Mouse (Mus musculus) liver, embryonic 16.5 days (tissue): ENCODE data around the gene Carmil2. TPM values are rescaled to one million over a fixed set of nuclear protein-coding genes. Genes with fewer than 3 reads are reported as not detected.

Experiments
- ATAC-seq: fragments of 200-750 bp; cut with Nextera tagmentation; 2 replicates; pipeline ENCODE4 v1.8.0; 2017; ENCODE audit warnings: low read depth, mild to moderate bottlenecking, moderate number of reproducible peaks, moderate library complexity
- H3K27ac ChIP-seq: fragments of 300-500 bp; sonication (generic); 2 replicates; pipeline ENCODE4 v1.5.1; 2014; ENCODE audit warnings: mild to moderate bottlenecking, low read length
- H3K27me3 ChIP-seq: fragments of 300-500 bp; sonication (generic); 2 replicates; pipeline ENCODE4 v1.6.1; 2014; ENCODE audit warnings: low read depth, low read length, mixed read lengths; ENCODE audit not compliant: control insufficient read depth, insufficient read depth
- H3K36me3 ChIP-seq: fragments of 300-500 bp; sonication (generic); 2 replicates; pipeline ENCODE4 v1.6.1; 2014; ENCODE audit warnings: mild to moderate bottlenecking; ENCODE audit not compliant: control insufficient read depth, insufficient read depth
- H3K4me1 ChIP-seq: fragments of 300-500 bp; sonication (generic); 2 replicates; pipeline ENCODE4 v1.6.1; 2014; ENCODE audit warnings: low read depth, low read length, mixed read lengths; ENCODE audit not compliant: control insufficient read depth
- H3K4me2 ChIP-seq: fragments of 300-500 bp; sonication (generic); 2 replicates; pipeline ENCODE4 v1.6.1; 2014; ENCODE audit warnings: low read depth, low read length, mixed read lengths
- H3K4me3 ChIP-seq: fragments of 300-500 bp; sonication (generic); 2 replicates; pipeline ENCODE4 v1.5.1; 2014; ENCODE audit warnings: low read depth, mild to moderate bottlenecking, low read length
- H3K9ac ChIP-seq: fragments of 300-500 bp; sonication (generic); 2 replicates; pipeline ENCODE4 v1.6.1; 2014; ENCODE audit warnings: low read depth, low read length
- H3K9me3 ChIP-seq: fragments of 300-500 bp; sonication (generic); replicated peaks from 2 replicates; pipeline ENCODE4 v1.6.1; 2016; ENCODE audit warnings: low read length; ENCODE audit not compliant: control insufficient read depth
- WGBS: fragments of 180-500 bp; shearing (Covaris S2); extraction: QIAGEN DNeasy Blood & Tissue Kit; methylation state at CpG from one replicate; pipeline ENCODE4 v1.1.7; 2014; ENCODE audit not compliant: insufficient replicate concordance; 5-methylcytosine and 5-hydroxymethylcytosine counted together
- polyA plus RNA-seq: library from polyadenylated mRNA; unstranded; fragments of >200 nt; fragmentation: Nextera tagmentation; extraction: Ambion mirVana; gene quantifications from 2 replicates; pipeline ENCODE4 v1.2.1, GENCODE M21; 2015

Carmil2 gene
- 0.33 and 0.40 TPM in 2 replicates for polyA plus RNA-seq

DNA sequence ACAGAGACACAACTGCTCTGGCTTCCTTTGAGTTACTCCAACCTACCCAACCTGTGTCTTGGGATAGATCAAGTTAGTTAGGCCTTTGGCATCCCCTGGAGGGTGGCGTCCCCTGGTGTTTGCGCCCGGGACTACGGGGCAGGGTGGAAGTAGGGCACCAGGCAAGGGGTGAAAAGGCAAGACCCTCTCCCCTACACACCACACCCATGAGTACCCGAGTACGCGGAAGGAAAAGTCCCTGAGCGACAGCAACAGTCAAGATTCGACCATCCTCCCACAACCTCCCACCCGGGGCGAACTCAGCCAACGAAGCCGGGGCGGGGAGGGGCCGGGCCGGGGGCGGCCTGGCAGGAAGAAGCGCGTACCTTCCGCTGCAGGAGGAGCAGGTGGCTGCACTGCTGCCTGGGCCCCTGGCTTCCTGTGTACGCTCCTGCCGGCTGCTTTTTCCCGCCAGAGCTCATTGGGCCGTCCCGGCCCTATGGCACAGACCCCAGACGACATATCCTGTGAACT is at the start of gene Carmil2:
Gene Carmil2, plus strand, starts transcription at position 479 of the 513 bp plus-strand sequence.
- Histone ChIP-seq H3K9me3 (no peaks in the 10 kb centered on the region), H3K27me3 (no peaks in the 10 kb centered on the region), H3K27ac (no peak within 1 kb of the TSS), H3K4me2 (peak within 1 kb of the TSS; percentile 34), H3K4me1 (no peaks in the 10 kb centered on the region; the same call in 1 of the 2 replicates), H3K36me3 (peaks cover 27% of the 10 kb centered on the region), H3K4me3 (peak within 1 kb of the TSS; percentile 16), H3K9ac (no peak within 1 kb of the TSS)
- 3% methylated on average over 26 of the region's 26 CpGs for WGBS
- ATAC-seq = peak; percentile 30

DNA sequence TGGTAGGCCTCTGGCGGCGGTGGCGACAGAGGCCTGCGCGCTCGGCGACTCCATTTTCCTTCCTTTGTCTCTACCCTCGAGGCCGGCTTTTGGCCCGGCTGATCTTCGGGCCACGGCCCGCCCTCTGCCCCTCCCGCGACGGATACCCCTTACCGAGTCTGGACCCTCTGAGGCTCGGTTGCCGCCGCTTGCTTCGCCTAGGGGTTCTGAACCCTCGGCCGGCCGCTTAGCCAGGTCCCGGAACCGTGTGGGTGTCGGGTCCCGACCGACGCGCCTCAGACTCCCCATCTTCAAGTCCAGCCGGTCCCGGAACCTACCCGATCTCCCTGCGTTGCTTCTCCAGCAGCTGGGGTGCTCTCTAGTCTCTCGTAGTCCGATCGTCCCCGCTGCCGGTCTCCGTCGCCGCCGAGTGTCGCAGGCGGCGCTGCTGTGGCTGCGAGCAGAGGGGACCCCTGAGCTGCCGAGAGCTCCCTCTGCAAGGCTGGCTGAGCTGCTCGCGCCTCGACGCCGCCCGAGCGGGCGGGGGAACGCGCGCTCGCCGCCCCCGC is 49.0 kb upstream of the Carmil2 start, which contains the start of gene Agrp:
Gene Agrp, minus strand, starts transcription at position 431 of the 548 bp plus-strand sequence.
- Histone ChIP-seq H3K36me3 (no peaks in the 10 kb centered on the region), H3K4me2 (peak within 1 kb of the TSS; percentile 98), H3K27ac (peak within 1 kb of the TSS; percentile 100), H3K4me3 (peak within 1 kb of the TSS; percentile 99), H3K9me3 (no peaks in the 10 kb centered on the region), H3K9ac (peak within 1 kb of the TSS; percentile 100), H3K27me3 (no peaks in the 10 kb centered on the region), H3K4me1 (peaks cover 22% of the 10 kb centered on the region)
- under 1% methylated on average over 63 of the region's 63 CpGs for WGBS
- peak; percentile 19 for ATAC-seq

DNA sequence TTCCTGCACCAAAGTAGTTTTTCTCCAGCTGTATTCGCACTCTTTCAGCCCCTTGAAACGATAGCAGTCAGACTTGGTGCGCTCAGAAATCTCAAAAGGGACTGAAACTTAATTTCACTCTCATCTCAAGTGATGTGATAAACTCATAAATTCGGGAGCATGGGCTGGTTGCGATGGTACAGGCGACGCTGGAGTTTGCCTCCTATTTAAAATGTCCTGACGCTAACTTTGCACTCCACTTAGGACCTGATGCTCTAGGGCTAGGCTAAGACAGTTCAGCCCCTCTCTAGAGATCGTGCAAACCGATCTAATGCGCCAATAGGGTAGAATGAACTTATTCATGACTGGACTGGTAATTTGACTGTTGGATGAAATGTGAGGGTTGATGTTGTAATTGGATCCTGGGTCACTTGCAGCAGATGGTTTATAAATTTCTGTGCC is 48.5 kb upstream of the Carmil2 start:
- H3K27ac ChIP-seq = peak overlapping the region; percentile 100
- ATAC-seq = no peak
- H3K4me2 ChIP-seq = peak overlapping the region; percentile 84
- H3K4me1 ChIP-seq = peaks cover 22% of the 10 kb centered on the region
- no peaks in the 10 kb centered on the region for H3K9me3 ChIP-seq
- no peaks in the 10 kb centered on the region for H3K36me3 ChIP-seq
- WGBS = under 1% methylated on average over 11 of the region's 11 CpGs
- no peaks in the 10 kb centered on the region for H3K27me3 ChIP-seq
- H3K9ac ChIP-seq = peak overlapping the region; percentile 100
- peak overlapping the region; percentile 99 for H3K4me3 ChIP-seq

DNA sequence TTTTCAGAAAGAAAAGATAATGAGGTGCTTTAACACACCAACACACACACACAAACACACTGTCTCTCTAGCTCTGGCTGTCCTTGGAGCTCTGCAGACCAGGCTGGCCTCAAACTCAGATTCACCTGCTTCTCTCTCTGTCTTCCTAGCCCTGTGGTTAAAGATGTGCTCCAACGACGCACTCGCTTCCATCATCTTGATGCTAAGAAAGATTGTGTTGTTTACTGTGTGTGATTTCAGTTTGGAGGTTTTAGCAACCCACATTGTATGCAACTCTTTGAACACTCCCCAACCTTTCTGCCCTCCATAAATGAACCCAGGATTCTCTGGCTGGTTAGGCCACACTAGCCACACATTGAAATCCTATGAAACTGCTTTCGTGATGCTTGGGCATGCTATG is 47.6 kb upstream of the Carmil2 start:
- Histone ChIP-seq H3K36me3 (peaks cover 2% of the 10 kb centered on the region), H3K27me3 (no peaks in the 10 kb centered on the region), H3K9ac (peak overlapping the region; percentile 100), H3K4me1 (peaks cover 22% of the 10 kb centered on the region), H3K4me2 (peak overlapping the region; percentile 84), H3K9me3 (no peaks in the 10 kb centered on the region), H3K27ac (no peak overlapping the region), H3K4me3 (peak overlapping the region; percentile 99)
- 65% methylated on average over 4 of the region's 4 CpGs for WGBS
- no peak for ATAC-seq

DNA sequence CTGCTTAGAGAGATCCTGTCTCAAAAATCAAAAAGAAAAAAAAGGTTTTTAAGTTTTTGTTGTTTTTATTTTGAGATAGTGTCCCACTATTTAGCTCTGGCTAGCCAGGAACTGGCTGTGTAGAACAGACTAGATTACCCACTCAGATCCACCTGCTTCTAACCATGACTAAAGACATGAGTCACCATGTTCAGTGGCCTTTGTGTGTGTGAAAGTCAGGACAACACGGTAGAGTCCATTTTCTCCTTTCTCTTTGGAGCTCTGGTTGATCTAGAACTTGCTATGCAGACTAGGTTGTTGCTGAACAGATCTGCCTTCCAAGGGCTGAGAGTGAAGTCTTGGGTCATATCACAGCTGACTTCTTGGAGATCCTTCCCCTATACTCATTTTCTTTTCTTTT is 46.2 kb upstream of the Carmil2 start:
- no peak overlapping the region for H3K4me3 ChIP-seq
- H3K9ac ChIP-seq = no peak overlapping the region
- H3K4me2 ChIP-seq = no peak overlapping the region
- WGBS = 69% methylated on average over 1 of the region's 1 CpGs
- peaks cover 22% of the 10 kb centered on the region for H3K4me1 ChIP-seq
- no peak for ATAC-seq
- no peak overlapping the region for H3K27ac ChIP-seq
- H3K36me3 ChIP-seq = peaks cover 5% of the 10 kb centered on the region
- no peaks in the 10 kb centered on the region for H3K9me3 ChIP-seq
- H3K27me3 ChIP-seq = no peaks in the 10 kb centered on the region

DNA sequence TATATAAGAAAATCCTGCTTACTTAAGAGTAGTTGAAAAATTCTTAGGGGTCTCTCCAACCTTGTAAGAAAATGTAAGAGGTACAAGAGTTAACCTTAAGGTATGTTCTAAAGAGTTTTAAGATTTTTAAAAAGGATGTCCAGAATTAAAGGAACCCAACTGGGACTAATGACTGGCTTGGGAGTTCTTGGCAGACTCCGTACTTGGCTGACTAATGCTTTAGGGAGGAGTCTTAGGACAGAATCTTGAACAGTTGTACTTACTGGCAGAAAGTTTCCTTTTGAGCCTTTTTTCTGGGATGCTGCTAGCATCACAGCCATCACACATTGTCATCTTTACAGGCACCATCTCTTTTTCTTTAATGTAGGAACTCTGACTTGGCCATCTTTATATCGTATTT is 45.6 kb upstream of the Carmil2 start:
- no peak for ATAC-seq
- 85% methylated on average over 2 of the region's 2 CpGs for WGBS

DNA sequence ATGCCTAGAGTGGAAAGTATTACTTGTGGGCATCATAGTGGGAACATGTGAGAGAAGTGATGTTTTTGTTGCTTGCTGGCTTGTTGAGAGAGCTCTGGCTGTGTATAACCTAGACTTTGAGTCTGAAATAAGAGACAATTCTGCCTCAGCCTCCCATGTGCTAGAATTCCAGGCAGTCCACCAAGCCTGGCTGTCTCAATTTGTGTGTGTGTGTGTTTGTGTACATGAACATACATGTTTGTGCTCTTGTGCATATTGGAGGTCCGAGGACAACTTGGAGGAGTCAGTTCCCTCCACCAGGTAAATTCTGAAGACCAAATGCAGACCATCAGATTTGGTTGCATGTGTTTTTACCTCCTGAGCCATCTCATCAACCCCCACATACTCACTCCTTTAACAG is 40.9 kb upstream of the Carmil2 start:
- Histone ChIP-seq H3K27me3 (no peaks in the 10 kb centered on the region), H3K9ac (no peak overlapping the region), H3K4me1 (no peaks in the 10 kb centered on the region; the same call in 1 of the 2 replicates), H3K4me3 (no peak overlapping the region), H3K27ac (no peak overlapping the region), H3K36me3 (peaks cover 20% of the 10 kb centered on the region), H3K9me3 (no peaks in the 10 kb centered on the region), H3K4me2 (no peak overlapping the region)
- no peak for ATAC-seq
- WGBS = 80% methylated on average over 1 of the region's 1 CpGs

More for the DNA sequence above, 45.6 kb upstream of the Carmil2 start:
- no peaks in the 10 kb centered on the region for H3K9me3 ChIP-seq
- no peaks in the 10 kb centered on the region for H3K27me3 ChIP-seq
- H3K27ac ChIP-seq = no peak overlapping the region
- peaks cover 19% of the 10 kb centered on the region for H3K4me1 ChIP-seq
- H3K36me3 ChIP-seq = peaks cover 6% of the 10 kb centered on the region
- no peak overlapping the region for H3K9ac ChIP-seq
- H3K4me2 ChIP-seq = no peak overlapping the region
- H3K4me3 ChIP-seq = no peak overlapping the region

DNA sequence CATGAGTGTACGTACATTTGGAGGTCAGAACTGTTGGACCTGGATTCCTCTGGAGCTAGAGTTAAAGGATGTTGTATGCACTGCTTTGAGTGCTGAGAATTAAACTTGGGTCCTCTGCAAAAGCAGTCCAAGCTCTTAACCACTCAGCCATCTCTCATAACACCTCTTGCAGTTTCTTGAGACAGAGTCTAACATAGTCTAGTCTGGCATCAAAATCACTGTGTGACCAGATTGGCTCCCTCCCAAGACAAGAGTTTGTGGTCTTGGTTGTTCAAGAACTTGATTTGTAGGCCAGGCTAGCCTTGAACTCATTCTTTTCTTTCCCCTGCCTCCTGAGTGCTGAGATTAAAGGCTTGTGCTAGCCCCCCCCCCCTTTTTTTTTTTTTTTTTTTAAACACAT is 37.1 kb upstream of the Carmil2 start:
- Histone ChIP-seq H3K9ac (no peak overlapping the region), H3K27ac (no peak overlapping the region), H3K27me3 (no peaks in the 10 kb centered on the region), H3K36me3 (peaks cover 29% of the 10 kb centered on the region), H3K4me2 (no peak overlapping the region), H3K4me3 (no peak overlapping the region), H3K9me3 (no peaks in the 10 kb centered on the region), H3K4me1 (no peaks in the 10 kb centered on the region; the same call in none of the 2 replicates)
- 93% methylated on average over 1 of the region's 1 CpGs for WGBS
- ATAC-seq = no peak

DNA sequence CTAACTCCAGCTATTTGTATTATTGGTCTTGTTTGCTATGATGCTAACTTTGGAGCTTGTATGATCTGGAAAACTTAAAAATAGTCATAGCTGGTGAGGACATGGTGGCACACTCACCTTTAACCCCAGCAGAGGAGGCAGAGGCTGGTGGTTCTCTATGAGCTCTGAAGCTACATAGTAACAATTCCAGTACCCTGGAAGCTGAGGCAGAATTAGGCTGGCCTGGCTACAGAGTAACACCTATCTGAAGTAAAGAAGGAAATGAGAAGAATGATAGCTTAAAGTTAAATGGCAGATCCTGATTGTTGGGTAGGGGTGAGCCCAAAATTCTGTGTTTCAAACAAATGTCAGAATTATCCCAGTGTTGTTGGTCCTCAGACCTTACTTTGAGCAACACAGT is 28.4 kb upstream of the Carmil2 start:
- Histone ChIP-seq H3K36me3 (peaks cover 11% of the 10 kb centered on the region), H3K4me1 (no peaks in the 10 kb centered on the region), H3K9ac (no peak overlapping the region), H3K9me3 (no peaks in the 10 kb centered on the region), H3K4me3 (no peak overlapping the region), H3K4me2 (no peak overlapping the region), H3K27ac (no peak overlapping the region), H3K27me3 (no peaks in the 10 kb centered on the region)
- no peak for ATAC-seq
